Mouse (Mus musculus) adrenal gland, adult 18-20 months (tissue): ENCODE measurements around the gene Adam17. TPM values are rescaled to one million over a fixed set of nuclear protein-coding genes. Genes with fewer than 3 reads are reported as not detected.

Experiments
- DNase-seq, 2 experiments: peaks; one replicate each; pipeline ENCODE4 v3.0.0; 2021 to 2022; ENCODE audit warnings: low spot score in 2 of 2
- total RNA-seq, 2 experiments: library from RNA; stranded (reverse); gene quantifications; 1 replicate in 1 of 2; 2 replicates in 1 of 2; pipeline ENCODE4 v1.2.3; 2021

The Adam17 gene
- total RNA-seq, 2 experiments from 2014 or later: 34.2 to 41.0 TPM

DNA sequence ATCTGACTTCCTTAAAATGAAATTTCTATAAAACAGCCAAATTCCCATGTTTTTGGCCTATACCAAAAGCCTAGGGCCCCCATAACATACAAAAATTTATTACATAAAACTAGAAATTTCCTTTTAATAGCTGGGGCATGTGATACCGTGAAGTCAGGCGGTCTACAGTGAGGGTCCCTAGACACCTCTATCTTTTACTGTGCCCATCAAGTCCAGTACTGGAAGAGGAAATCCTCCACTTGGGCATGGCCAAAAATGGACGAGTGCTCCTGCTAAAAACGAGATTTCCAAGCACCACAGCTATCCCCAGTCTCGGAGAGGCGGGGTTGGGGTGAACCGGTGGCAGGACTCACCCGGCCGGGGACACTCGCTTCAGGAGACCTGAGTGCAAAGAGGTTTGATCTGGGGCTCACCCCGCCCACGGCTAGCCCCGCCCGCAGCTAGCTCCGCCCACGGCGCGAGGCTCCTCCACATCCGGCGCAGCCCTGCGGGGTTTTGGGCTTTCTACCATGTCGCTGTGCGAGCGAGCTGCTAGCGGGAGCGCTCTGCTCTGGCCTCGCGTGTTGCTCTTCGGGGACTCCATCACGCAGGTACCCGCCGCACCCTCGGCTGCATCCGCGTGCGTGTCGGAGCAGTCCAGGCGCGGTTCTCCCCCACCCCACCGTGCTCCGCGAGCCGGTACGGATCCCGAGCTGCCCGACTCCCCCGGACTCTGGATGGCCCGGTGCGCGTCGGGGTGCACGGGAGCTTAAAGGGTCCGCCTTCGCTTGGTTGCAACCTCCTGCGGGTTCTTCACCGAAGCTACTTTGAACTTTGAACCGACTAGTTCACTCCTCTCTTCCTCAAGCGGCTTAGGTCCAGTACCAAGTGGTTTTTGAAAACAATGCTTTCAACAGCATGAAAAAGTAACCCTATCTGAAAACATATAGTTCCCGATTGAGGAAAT lies 57.2 kb downstream of the Adam17 start, which contains the start of gene Iah1:
Iah1 (plus strand) TSS at position 467 of the 946 bp plus-strand sequence.
- DNase-seq: peak; percentile 85 to 86

DNA sequence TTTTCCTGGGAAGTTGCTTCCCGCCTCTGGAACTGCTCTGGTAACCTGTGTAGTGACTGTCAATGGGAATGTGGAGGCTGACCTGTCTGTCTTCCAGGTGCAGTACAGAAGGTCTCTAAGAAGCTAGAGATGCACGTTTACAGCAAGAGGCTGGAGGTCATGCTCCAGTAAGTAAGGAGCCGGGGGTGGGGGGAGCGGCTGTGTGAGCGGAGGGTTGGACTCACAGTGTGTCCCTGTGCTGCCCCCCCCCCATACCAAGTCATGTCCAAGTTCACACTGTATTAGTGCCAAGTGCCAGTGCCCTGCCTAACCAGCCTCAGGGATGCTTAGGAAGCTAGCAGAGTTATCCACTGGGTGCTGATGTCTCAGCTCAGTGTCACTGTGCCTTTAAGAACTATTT lies 61.2 kb downstream of the Adam17 start:
- DNase-seq: no peak

DNA sequence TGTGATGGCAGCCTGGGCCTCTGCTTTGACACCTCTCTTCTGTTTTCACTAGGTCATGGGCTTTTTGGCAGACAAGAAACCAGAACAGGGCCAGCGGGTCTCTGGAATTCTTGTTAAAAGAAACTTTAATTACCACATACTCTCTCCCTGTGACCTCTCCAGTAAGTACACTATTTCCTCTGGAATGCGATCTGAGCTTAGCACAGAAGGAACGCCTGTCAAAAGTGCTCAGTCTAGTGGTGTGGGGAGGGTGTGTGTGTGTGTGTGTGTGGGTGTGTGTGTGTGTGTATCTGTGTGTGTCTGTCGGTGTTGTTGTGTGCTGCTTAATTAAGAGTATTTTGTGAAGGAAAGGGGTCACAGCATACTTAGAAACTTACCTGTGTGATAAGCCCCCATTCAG lies 66.7 kb downstream of the Adam17 start:
- no peak for DNase-seq

DNA sequence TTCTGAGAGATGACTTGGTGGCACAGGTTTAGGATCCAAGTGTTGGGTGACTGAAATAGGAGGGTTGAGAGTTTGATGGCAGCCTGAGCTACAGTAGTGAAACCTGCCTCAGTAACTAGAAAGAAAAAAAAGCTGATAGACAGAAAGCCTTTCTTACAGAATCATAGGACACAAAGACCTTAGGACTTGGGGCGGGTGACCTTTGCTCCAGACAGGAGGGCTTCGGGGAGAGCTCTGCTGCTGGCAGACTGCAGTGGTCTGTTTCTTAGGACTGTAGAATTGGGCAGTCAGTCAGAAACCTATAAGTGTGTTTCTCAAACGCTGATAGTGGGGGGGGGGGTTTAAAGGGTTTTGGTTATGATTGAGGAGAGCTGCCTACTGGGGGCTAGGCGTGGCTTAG lies 67.7 kb downstream of the Adam17 start:
- DNase-seq: no peak

DNA sequence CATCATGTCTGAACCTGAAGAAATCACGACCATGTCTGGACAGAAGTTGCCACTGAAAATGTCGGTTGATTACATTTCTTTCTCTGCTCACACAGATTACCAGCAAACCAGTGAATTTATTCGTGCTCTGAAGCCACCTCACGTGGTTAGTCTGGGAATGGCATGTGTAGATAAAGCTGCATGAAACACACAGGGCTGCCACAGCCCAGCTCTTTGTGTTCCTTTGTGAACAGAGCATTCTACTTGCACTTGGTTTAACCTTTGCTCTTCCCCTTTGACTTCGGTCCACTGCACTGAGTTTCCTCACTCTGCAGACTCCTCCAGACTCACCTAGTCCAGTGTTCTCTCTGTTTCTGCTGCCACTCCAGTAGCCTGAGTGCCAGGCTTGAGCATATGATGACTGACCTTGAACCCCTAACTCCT lies 71.1 kb downstream of the Adam17 start:
- DNase-seq: no peak

DNA sequence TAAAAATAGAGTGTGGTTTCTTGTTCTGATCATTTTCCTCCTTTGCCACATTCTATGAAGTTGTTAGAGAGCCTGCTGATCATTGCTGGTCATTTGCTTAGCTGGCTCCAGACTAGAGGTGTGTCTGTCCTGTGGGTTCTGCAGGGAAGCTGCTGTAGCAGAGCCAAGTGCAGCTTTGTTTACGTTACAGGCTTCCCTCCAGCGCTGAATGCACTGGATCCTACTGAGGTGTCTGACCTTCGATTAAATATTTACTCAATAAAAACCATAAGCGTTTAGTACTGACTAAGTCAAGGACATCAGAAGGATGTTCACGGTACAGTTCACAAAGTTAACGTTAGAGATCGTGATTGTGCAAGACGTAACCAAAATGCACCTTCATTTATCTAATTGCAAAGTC lies 71.5 kb downstream of the Adam17 start:
- DNase-seq: no peak

DNA sequence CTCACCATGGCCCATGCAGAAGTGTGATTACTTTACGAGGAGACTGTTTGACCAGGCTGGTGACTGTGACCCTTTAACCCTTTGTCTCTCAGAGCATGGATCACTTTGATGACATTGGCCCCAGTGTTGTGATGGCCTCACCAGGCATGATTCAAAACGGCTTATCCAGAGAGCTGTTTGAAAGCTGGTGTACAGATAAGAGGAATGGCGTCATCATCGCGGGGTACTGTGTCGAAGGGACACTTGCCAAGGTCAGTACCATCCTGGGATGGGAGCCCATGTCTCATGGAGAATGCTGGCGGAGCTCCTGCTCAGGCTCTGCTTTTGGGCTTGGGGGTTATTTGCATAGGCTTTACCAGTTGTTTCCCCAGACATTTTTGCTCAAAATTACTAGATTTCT lies 72.1 kb downstream of the Adam17 start:
- DNase-seq: no peak

DNA sequence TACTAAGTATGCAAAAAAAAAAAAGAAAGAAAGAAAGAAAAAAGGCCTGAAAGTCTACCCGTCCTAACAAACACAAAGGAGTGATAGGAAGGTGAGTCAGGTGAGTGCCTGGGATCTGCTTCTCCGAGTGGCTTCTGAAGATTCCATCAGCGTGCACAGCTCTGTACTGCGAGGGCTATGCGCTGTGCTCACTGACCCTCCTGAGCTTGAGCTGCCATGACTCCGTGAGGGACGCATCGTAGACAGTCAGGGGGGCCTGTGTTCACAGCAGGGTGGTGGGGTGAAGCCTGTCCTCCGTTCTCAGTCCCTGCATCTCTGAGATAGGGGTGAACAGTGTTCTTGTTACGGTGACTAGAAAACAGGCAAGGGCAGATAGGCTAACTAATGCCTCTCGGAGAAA lies 74.6 kb downstream of the Adam17 start:
- no peak for DNase-seq

DNA sequence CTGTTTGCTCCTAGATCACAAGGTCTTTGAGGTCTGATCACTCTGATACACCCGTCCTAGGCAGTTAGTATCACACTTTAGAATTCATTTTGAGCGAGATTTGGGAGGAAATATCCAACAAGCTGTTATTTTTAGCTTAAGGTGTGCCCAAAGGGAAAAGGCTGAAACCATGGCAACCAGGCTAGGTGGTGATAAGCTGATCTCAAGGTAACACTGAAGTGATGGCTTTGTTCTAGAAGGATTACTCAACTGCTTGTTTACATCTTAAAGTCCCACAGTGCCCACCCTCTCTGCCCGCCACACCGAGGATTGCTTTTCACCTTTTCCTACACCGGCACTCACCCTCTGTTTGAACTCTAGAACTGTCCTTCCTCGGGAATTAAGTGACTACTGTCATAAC lies 83.8 kb downstream of the Adam17 start:
- DNase-seq: no peak

DNA sequence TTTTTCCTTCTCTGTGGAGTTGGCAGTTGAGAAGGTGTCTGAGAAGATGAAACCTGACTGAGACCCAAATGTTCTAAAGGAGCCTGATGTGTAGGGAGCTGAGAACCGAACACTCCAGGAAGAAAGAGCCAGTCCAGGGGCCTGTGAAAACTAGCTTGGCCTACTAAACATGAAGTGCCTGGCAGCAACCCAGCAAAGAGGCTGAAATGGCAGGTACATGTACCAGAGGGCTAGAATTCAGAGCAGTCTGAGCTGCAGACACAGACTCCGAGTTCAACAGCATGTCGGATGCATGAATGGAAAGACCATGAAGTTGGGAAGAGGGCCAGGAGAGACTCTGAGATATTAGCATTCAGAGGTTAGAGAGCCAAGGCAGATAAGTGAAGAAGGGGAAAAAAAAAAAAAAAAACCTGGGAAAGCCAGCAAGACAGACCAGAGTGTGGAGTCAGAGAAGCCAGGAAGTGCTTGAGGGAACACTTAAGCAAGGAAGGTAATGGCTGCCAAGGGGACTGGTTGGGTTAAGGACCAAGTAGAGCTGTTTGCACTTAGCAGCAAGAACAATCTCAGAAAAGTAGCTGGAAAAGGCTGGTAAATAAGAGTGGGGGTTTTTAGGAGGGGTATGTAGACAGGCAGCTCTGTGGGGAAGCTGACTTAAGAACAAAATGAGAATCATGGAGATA lies 84.6 kb downstream of the Adam17 start:
- no peak for DNase-seq

DNA sequence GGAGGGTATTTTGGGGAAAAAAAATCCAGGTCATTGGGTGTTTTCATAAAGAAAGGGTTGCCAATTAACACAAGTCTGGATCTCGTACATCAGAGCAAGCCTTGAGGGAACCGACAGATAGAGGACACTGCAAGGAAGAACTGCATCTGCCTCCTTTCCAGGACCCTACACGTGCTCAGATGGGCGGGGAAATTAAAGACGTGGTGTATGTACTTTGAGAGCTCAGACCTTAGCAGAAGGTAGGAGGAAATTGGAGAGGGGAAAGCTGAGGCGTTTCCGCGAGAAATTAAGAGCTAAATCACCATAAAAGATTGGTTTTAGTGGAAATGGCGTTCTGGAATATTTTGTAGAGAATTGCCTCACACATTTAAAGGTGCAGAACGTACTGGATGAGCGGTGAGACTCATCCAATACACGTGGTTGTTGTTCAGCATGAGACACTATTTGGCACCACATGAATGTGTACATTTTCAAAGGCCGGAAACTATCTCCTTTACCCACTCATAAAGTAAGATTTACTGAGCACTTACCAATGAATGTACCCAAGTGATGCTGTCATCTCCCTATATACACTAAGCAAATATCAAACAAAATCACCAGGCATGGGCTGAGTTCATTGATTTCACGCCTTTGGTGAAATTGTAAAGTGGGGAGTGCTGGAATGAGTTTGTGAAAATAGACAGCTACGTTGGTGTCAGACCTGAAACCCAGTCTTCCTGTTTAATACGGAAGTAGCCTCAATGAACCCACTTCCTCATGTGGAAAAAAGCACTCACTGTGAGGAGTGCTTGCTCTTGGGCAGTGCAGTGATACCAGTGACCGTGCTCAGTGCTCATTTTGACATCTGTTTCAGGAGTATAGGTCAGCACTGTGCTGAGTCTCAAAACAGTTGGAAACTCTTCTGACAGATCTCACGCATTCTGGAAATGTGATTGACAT lies 86.5 kb downstream of the Adam17 start:
- DNase-seq: no peak

DNA sequence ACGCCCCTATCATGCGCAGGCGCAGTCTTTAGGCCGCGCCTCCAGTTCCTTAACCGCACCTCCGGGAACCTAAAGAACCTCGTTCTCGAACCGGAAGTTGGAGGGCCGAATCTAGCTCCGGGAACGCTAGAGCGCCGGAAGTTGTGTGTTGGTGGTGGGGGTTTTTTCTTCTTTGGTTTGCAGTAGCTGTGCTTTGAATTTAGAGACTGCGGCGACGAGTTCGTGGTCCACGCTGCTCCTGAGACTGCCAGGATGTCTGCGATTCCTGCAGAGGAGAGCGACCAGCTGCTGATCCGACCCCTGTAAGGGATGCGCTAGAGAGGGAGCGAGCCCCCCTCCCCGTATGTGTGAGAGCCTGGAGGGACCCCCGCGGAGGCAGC lies 87.2 kb downstream of the Adam17 start, which contains the start of gene Itgb1bp1:
Itgb1bp1 (minus strand) TSS at position 42 of the 380 bp plus-strand sequence.
- peak; percentile 98 for DNase-seq

DNA sequence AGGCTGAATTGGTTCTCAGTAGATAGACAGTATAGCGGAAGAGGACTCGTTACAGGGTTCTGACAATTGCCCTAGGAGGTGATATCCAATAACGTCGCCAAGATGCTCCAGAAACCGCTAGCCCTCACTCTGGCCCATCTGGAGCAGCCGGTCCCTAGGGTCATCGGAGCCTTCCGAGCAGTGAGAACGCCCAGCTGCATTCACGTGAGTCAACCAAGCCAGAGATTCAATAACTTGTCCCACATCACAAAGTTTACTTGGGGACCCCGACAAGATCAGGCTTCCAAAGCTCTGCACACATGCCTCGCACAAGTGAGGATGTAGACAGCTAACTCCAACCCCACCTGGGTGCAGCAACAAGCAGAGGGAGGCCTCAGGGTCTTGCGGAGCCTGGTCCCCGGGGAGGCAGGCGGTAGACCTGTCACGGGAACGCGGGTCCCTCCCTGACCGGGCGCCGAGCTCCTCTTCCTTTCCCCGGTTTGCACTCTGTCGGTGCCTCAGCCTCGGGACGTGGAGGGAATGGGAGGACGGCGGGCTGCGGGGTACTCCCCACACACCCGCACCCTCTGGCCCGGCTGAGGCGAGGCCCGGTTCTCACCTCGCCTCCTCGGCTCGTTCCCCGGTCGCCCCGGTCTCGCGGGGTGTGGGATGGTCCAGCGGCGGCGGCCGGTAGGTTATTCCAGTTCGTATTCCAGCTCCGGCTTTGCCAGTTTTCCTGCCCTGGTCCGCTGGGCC lies 87.8 kb downstream of the Adam17 start:
- DNase-seq: no peak

DNA sequence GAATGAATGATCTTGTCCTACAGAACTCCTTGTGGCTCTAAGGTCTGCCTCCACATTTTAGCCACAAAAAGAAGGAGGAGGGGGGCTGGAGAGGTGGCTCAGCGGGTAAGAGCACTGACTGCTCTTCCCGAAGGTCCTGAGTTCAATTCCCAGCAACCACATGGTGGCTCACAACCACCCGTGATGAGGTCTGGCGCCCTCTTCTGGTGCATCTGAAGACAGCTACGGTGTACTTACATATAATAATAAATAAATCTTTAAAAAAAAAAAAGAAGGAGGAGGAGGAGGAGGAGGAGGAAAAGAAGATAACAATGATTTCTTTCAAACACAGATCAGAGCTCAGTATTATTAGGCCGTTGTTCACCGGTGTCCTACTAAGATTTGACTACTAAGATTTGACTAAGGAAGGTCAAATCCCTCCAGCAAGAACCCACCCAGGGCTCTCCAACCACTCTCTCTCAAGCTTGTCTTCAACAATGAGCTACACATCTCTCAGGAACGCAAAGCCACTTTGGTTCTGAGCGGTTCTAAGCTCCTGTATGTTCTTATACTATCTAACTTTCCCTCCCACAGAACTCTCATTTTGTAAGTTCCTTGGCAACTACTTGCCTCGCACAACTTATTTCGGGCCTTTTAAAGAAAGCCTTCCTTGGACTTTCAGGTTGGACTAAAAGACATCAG lies 88.5 kb downstream of the Adam17 start, which contains the start of gene Cpsf3:
Cpsf3 (plus strand) TSS at position 631 of the 681 bp plus-strand sequence.
- DNase-seq: no peak

DNA sequence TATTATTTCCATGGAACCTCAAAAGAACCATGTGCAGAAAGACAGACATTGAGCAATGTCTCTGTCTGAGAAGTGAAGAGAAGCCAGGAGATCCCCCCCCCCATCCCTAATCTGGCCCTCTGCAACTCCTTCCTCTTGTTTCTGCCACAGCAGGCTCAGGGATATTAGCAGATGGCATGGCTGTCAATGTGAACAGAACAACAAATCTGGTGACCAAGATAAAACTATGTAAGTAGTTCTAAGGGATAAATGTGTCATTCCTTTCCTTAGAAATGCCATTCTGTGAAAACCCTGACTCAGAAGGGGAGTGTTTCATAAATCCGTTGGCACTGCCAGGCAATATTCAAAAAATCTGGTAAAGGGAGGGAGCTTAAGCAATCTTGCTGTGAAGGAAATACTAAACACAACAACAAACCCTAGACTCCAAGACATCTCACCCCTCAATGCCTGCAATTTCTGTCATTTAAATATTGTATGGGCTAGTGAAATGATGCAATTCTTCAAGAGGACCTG lies 96.0 kb downstream of the Adam17 start:
- DNase-seq: no peak

DNA sequence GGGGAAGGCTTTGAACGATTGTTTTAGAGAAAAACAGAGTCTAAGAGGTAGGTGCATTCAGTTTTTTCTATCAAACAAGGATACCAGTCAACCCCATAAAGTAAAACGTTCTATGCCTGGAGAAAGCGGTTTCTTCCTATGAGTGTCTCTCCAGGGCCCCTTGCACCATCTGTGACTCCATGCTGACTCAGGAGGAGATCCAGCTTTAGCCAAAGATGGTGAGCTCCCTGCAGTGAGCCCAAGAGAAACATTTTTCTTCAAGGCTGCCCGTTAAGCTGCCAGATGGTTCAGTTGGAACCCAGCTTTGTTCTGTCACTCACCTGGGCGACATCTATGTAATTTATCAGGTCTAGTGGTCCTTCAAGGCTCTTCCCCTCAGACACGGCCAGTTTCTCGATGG lies 99.0 kb downstream of the Adam17 start:
- no peak for DNase-seq
